Mouse (Mus musculus) liver, adult 2 months (tissue): ENCODE results near the gene Mesd.

Experiments
- CTCF ChIP-seq: fragments of 200-500 bp; IDR thresholded peaks from 2 replicates; pipeline ENCODE4 v1.5.1; 2011; ENCODE audit warnings: low read depth, low read length, control low read depth
- POLR2A ChIP-seq: fragments of 200-500 bp; IDR thresholded peaks from 2 replicates; pipeline ENCODE4 v1.6.1; 2011; ENCODE audit warnings: low read length, control low read depth; ENCODE audit not compliant: insufficient read depth; ENCODE audit errors: extremely low read depth

- TF ChIP-seq CTCF (no peak), POLR2A (no peak)
Observed at GRCm38 (mm10) chr7:83859378-83860083, 24.7 kb upstream of the Mesd start.
